Mouse (Mus musculus): ENCODE data around the gene Gzmd.

Gene Gzmd

GRCm38 (mm10) chr14:56082016-56082415 lies 50.4 kb downstream of the Gzmd start:
- CTCF ChIA-PET = no interaction called here
